Mouse (Mus musculus) heart, postnatal 0 days (tissue): Measurements from ENCODE around the gene Elk4.

Experiments used
- CTCF ChIP-seq: IDR thresholded peaks from 2 replicates; pipeline ENCODE4 v1.5.1; 2016; ENCODE audit warnings: antibody characterized with exemption, control low read depth, low read depth
- EP300 ChIP-seq: IDR thresholded peaks from 2 replicates; pipeline ENCODE4 v1.6.1; 2016; ENCODE audit warnings: antibody characterized with exemption, low read depth

DNA sequence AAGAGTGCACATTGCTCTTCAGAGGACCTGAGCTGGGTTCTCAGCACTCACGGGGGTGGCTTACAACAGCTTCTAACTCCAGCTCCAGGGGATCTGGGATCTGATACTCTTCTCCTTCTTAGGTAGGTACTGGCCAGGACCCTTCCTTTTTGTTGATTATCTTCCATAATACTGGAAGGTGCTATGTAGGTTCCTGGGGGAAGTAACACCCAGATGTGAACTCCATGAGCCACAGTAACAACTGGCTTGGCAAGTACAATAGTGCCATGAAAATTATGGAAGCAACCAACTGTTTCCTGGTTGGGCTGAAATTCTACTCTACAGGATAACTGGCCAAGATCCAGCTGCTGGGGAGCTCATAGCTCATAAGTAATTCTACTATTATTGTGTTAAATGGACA is 1.9 kb upstream of the Elk4 start:
- no peak for TF ChIP-seq CTCF
- no peak for TF ChIP-seq EP300
